Mouse (Mus musculus) right cerebral cortex, postnatal 10 days (tissue): ENCODE measurements around the gene Hist1h2af.
"Not testable (repeated sequence)": the region's sequence is repeated elsewhere in the genome, so short reads cannot be mapped to it uniquely, and the experiment has no call there.

Experiments used
- DNase-seq, 2 experiments: peaks; one replicate each; pipeline ENCODE4 v3.0.0; 2021; ENCODE audit warnings: low spot score in 2 of 2

Gene Hist1h2af

DNA sequence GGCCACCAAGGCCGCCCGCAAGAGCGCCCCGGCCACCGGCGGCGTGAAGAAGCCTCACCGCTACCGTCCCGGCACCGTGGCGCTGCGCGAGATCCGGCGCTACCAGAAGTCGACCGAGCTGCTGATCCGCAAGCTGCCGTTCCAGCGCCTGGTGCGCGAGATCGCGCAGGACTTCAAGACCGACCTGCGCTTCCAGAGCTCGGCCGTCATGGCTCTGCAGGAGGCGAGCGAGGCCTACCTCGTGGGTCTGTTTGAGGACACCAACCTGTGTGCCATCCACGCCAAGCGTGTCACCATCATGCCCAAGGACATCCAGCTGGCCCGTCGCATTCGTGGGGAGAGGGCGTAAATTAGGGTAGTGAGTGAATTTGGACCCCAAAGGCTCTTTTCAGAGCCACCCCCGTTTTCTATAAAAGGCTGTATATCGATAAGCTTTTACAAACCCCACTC is 42.2 kb downstream of the Hist1h2af start:
- not testable (repeated sequence) for DNase-seq

DNA sequence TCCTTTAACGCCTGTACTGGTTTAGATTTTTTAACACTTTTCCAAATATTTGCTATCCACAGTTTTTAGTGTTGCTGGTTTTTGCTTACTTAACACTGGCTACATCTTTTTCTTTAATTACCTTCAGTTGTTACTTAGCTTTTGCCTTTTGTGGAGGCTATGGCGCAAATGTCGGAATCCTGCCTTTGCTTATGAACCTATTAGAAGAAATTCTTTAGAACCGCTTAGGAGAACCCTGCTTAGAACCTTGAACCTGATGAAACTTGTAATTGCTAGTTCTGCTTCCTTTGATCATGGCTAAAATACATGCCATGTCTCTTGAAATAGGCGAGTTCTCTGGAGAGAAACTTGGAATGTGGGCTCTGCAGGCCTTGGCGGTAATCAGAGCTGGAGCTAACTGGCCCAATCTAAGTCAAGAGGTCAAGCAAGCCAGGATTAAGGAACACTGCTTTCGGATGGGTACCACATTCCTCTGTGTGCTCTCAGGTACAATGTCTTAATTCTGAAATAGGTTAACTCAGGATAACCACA is 42.7 kb downstream of the Hist1h2af start:
- DNase-seq: no peak

DNA sequence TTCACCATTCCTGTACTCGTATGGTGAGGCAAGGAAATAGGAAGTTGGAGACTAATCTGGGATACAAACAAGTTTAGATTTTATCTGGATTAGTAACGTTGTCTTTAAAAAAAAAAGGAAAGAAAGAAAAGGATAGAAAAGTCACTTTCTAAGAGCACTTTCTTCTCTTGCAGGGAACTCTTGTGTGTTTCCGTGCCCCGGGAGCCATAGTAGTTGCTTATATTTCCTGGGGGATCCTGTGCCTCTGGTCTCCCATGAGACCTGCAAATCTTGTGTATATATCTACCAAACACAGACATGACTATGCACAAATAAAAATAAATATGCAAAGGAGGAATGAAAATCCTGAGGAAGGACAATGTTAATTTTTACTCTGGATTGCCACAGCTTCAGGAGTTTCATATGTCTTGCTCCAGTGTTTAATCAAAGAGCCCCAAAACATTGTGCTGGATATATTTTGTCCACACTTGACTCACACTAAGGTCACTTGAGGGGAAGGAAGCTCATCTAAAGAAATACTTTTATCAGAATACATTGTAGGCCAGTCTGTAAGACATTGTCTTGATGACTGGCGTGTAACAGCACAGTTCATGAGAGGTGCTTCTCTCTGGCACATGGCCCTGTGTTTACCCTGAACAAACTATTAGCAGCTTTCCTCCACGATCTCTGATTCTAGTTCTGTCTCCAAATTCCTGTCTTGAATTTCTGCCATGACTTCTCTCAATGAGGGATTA is 43.4 kb downstream of the Hist1h2af start:
- DNase-seq: no peak

DNA sequence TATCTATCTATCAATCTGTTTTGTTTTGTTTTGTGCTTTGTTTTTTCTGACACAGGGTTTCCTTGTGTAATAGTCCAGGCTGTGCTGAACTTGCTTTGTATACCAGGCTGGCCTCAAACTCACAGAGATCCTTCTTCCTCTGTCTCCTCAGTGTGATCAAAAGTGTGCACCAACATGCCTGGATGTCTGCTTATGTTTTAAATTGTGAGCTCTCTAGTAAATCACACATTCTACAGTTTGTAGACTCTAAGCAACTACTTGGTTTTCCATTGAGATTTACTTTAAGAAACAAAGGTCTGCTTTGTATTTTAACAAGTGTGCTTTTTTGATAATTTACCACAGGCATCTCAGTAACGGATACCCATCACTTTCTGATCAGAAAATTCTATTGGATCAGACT is 44.1 kb downstream of the Hist1h2af start:
- no peak for DNase-seq

DNA sequence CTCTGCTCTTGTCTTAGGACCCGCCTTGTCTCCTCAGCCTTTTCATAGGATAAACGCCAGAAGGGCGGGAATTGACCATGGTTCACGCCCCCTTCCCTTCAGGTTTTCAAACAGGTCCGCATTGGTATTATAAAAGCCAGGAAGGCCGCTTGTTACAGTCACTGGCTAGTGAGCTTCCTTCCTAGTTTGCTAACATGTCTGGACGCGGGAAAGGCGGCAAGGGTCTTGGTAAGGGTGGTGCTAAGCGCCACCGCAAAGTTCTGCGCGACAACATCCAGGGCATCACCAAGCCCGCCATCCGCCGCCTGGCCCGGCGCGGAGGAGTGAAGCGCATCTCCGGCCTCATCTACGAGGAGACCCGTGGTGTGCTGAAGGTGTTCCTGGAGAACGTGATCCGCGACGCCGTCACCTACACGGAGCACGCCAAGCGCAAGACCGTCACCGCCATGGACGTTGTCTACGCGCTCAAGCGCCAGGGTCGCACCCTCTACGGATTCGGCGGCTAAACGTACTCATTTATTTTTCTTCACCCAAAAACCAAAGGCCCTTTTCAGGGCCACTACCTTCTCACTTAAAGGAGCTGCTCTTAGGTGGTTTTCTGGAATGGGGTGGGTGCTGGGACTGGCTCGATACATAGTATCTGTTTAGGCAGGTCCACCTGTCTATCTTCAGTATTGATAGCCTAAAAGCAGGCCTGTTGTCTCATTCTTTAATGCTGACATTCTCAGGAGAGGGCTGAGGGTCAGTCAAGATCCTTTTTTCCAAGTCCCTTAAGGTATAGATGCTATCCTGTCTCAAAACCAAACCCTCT is 47.9 kb downstream of the Hist1h2af start, which contains the start of gene Hist1h4d:
Hist1h4d (plus strand) TSS at position 191 of the 811 bp plus-strand sequence.
- DNase-seq: peak; percentile 98 to 99

DNA sequence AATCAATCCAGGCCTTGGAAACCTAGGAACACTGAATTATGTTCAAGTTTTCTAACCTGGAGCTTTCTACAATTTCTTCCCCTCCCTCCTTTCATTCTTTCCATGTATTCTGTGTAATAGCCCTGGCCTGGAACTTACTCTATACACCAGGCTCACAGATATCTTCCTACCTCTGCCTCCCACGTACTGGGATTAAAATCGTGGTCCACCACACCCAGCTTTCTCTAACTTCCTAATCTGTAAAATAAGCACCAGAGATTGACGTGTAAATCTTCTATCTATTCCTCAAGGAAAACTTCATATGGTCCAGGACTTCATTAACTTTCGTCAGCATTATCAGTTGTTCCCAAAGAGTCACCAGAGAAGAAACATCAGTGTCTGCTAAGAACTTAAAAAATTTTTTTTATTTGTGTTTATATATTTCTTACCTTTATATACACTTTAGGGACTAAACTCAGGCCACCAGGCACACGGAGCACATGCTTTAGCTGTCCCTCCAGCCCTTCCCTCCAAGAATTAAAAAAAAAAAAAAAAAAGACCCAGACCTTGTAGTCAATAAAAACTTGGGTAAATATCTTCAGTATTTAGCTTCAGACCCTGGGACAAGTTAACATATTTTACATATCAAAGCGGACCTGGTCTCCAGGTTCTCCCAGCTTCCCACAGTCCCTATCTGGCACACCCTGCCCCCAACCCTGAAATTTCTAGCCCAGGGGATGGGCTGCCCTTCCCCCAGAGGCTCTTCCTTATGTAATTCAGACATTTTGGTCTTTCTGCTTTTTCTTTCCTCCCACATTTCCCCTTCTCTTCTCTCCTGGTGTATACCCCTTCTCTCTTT is 48.7 kb downstream of the Hist1h2af start:
- DNase-seq: no peak

DNA sequence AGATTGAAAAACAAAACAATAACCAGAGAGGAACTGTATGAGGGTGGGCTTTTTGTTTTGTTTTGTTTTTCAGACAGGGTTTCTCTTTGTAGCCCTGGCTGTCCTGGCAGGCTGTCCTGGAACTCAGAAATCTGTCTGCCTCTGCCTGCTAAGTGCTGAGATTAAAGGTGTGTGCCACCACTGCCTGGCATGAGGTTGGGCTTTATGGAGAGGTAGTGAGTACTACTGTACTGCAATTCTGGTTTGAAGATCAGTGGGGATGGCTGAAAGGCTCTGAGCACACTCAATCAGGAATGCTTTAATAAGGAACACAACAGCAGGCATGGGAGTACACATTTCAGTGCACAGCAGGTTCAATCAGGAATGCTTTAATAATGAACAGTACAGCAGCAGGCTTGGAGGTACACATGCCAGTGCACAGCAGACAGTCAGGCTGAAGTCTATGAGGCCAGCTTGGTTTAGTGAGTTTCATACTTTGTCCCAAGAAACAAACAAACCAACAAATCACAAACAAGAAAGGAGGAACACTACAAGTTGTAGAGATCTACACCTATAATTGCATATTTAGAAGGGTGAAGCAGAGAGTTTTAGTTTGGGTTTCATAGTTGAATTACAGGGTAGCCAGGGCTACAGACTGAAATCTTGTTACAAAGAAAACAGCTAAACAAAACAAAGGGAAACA is 49.8 kb downstream of the Hist1h2af start:
- no peak for DNase-seq
